Mouse (Mus musculus) lung, adult 2 months (tissue): Measurements from ENCODE around the gene Foxn3.

Experiments used
- CTCF ChIP-seq: fragments of 200-500 bp; IDR thresholded peaks from 2 replicates; pipeline ENCODE4 v1.5.1; 2011; ENCODE audit warnings: mild to moderate bottlenecking, low read length, control low read depth; ENCODE audit not compliant: insufficient read depth
- POLR2A ChIP-seq: fragments of 200-500 bp; IDR thresholded peaks from 2 replicates; pipeline ENCODE4 v1.6.1; 2011; ENCODE audit warnings: low read depth, mild to moderate bottlenecking, control low read depth, low read length, borderline replicate concordance; ENCODE audit errors: extremely low read depth

DNA sequence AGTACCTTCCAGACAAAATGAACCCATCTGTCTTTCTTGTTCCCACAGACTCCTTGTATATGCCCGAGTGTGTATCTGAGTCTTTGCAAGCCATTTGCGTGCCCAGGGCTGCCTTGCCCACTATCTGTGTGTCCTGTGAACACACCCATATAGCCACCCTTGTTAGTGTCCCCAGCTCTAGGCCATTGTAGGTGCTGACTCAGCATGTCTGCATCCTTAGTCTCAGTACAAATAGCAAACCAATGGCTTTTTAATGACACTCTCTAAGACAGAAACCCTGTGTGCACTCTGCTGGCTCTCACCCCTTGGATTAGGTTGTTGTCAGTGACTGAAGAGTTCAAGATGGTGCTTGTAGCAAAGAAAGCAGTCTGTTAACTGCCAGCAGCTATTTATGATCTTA lies 33.0 kb upstream of the Foxn3 start:
- no peak for TF ChIP-seq CTCF
- TF ChIP-seq POLR2A, result no peak
